Mouse (Mus musculus) kidney, embryonic 16.5 days (tissue): ENCODE results near the gene Zbed4. TPM values are rescaled to one million over a fixed set of nuclear protein-coding genes. Genes with fewer than 3 reads are reported as not detected.

Experiments
- ATAC-seq: fragments of 200-750 bp; cut with Nextera tagmentation; 2 replicates; pipeline ENCODE4 v1.8.0; 2017; ENCODE audit warnings: moderate TSS enrichment; ENCODE audit not compliant: low FRiP score, low TSS enrichment
- H3K27ac ChIP-seq: fragments of 300-500 bp; sonication (generic); 2 replicates; pipeline ENCODE4 v1.5.1; 2014; ENCODE audit warnings: low read length
- H3K27me3 ChIP-seq: fragments of 300-500 bp; sonication (generic); 2 replicates; pipeline ENCODE4 v1.6.1; 2014; ENCODE audit warnings: low read length, control low read depth, mixed read lengths; ENCODE audit not compliant: insufficient read depth
- H3K36me3 ChIP-seq: fragments of 300-500 bp; sonication (generic); 2 replicates; pipeline ENCODE4 v1.6.1; 2014; ENCODE audit warnings: low read length, control low read depth, mixed read lengths; ENCODE audit not compliant: insufficient read depth
- H3K4me1 ChIP-seq: fragments of 300-500 bp; sonication (generic); 2 replicates; pipeline ENCODE4 v1.6.1; 2014; ENCODE audit warnings: low read length, control low read depth, mixed read lengths; ENCODE audit not compliant: insufficient read depth
- H3K4me2 ChIP-seq: fragments of 300-500 bp; sonication (generic); replicated peaks from 2 replicates; pipeline ENCODE4 v1.6.1; 2014; ENCODE audit warnings: low read depth, low read length
- H3K4me3 ChIP-seq: fragments of 300-500 bp; sonication (generic); 2 replicates; pipeline ENCODE4 v1.5.1; 2014; ENCODE audit warnings: mild to moderate bottlenecking, low read length
- H3K9ac ChIP-seq: fragments of 300-500 bp; sonication (generic); replicated peaks from 2 replicates; pipeline ENCODE4 v1.6.1; 2014; ENCODE audit warnings: low read length
- H3K9me3 ChIP-seq: fragments of 300-500 bp; sonication (generic); 2 replicates; pipeline ENCODE4 v1.6.1; 2016; ENCODE audit warnings: low read length, control low read depth
- WGBS: fragments of 180-500 bp; shearing (Covaris S2); extraction: QIAGEN DNeasy Blood & Tissue Kit; methylation state at CpG from one replicate; pipeline ENCODE4 v1.1.7; 2014; 5-methylcytosine and 5-hydroxymethylcytosine counted together
- polyA plus RNA-seq: library from polyadenylated mRNA; unstranded; fragments of >200 nt; fragmentation: Nextera tagmentation; extraction: Ambion mirVana; gene quantifications from 2 replicates; pipeline ENCODE4 v1.2.1, GENCODE M21; 2015

Zbed4 gene
- polyA plus RNA-seq, 1 experiment from 2014 or later: 22.0 TPM

- WGBS: 73% methylated on average over 6 of the region's 6 CpGs
- Histone ChIP-seq H3K4me2 (no peak overlapping the region), H3K27me3 (no peaks in the 10 kb centered on the region), H3K9me3 (no peaks in the 10 kb centered on the region), H3K36me3 (peaks cover 11% of the 10 kb centered on the region), H3K9ac (no peak overlapping the region), H3K4me3 (no peak overlapping the region), H3K27ac (no peak overlapping the region), H3K4me1 (peaks cover 16% of the 10 kb centered on the region)
- no peak for ATAC-seq
These were observed 78.5 kb downstream of the Zbed4 start for GRCm38 (mm10) chr15:88829791-88830440.

- Histone ChIP-seq H3K4me1 (peaks cover 16% of the 10 kb centered on the region), H3K27ac (peak overlapping the region; percentile 80; the same call in 1 of the 2 replicates), H3K4me2 (no peak overlapping the region), H3K4me3 (no peak overlapping the region), H3K9me3 (no peaks in the 10 kb centered on the region), H3K9ac (no peak overlapping the region), H3K36me3 (peaks cover 5% of the 10 kb centered on the region; the same call in 1 of the 2 replicates), H3K27me3 (no peaks in the 10 kb centered on the region)
- peak; percentile 29; the same call in 1 of the 2 replicates for ATAC-seq
- WGBS: 58% methylated on average over 5 of the region's 5 CpGs
These were observed 79.2 kb downstream of the Zbed4 start for GRCm38 (mm10) chr15:88830696-88831095.

GRCm38 (mm10) chr15:88831482-88831881 is 80.0 kb downstream of the Zbed4 start:
- peaks cover 16% of the 10 kb centered on the region for H3K4me1 ChIP-seq
- H3K9me3 ChIP-seq: no peaks in the 10 kb centered on the region
- WGBS: 21% methylated on average over 5 of the region's 5 CpGs
- H3K4me2 ChIP-seq: no peak overlapping the region; the same call in 1 of the 2 replicates
- 0 out of 2 replicates have a peak, but pooled peaks have one; percentile 13 for ATAC-seq
- peak overlapping the region; percentile 80 for H3K27ac ChIP-seq
- no peak overlapping the region for H3K4me3 ChIP-seq
- H3K27me3 ChIP-seq: no peaks in the 10 kb centered on the region
- H3K9ac ChIP-seq: no peak overlapping the region
- H3K36me3 ChIP-seq: no peaks in the 10 kb centered on the region

- no peak overlapping the region for H3K27ac ChIP-seq
These were observed 81.1 kb downstream of the Zbed4 start for GRCm38 (mm10) chr15:88832536-88832935.

More at GRCm38 (mm10) chr15:88832536-88832935, 81.1 kb downstream of the Zbed4 start:
- Histone ChIP-seq H3K4me2 (no peak overlapping the region), H3K4me3 (no peak overlapping the region), H3K27me3 (no peaks in the 10 kb centered on the region), H3K9ac (no peak overlapping the region), H3K4me1 (peaks cover 19% of the 10 kb centered on the region), H3K36me3 (no peaks in the 10 kb centered on the region), H3K9me3 (no peaks in the 10 kb centered on the region)
- WGBS: 70% methylated on average over 9 of the region's 9 CpGs
- ATAC-seq: no peak

Other genes starting within 250 kb of the Zbed4 start
- gene Zdhhc25, start 151.4 kb upstream of the Zbed4 start, polyA plus RNA-seq: not detected in 2 replicates
- gene Brd1, start 17.4 kb upstream of the Zbed4 start, polyA plus RNA-seq: 19.1 and 21.1 TPM in 2 replicates
- 15.7 and 16.9 TPM in 2 replicates for gene Alg12, start 67.7 kb downstream of the Zbed4 start, polyA plus RNA-seq
- 118 and 133 TPM in 2 replicates for gene Creld2, start 68.0 kb downstream of the Zbed4 start, polyA plus RNA-seq
- 59.6 and 77.7 TPM in 2 replicates for gene Pim3, start 110.5 kb downstream of the Zbed4 start, polyA plus RNA-seq
- gene Ttll8, start 202.8 kb downstream of the Zbed4 start, polyA plus RNA-seq: not detected in 2 replicates
- 0.06 TPM in 1 of 2 replicates, not detected in the other for gene Mlc1, start 227.3 kb downstream of the Zbed4 start, polyA plus RNA-seq
- gene Mov10l1, start 231.2 kb downstream of the Zbed4 start, polyA plus RNA-seq: 0.31 TPM in 1 of 2 replicates, not detected in the other